Mouse (Mus musculus) CH12.LX (cell line): Measurements from ENCODE around the gene Fbxl17. TPM values are rescaled to one million over a fixed set of nuclear protein-coding genes. Genes with fewer than 3 reads are reported as not detected.

Experiments used
- DNase-seq: peaks from one replicate; pipeline ENCODE4 v3.0.0-alpha.2; 2013; ENCODE audit errors: extremely low read depth
- H3K27ac ChIP-seq: 2 replicates; pipeline ENCODE4 v1.5.1; 2012; ENCODE audit warnings: low read depth, mild to moderate bottlenecking, control low read depth, moderate library complexity; ENCODE audit not compliant: insufficient read depth
- H3K27me3 ChIP-seq: replicated peaks from 2 replicates; pipeline ENCODE3; 2012; ENCODE audit warnings: inconsistent platforms
- H3K36me3 ChIP-seq, 2 experiments: replicated peaks in 1 of 2; 2 replicates each; pipeline versions ENCODE3 to v1.6.1; 2012; ENCODE audit warnings: inconsistent platforms in 1 of 2, low read length in 1 of 2, mild to moderate bottlenecking in 1 of 2, mixed read lengths in 1 of 2, moderate library complexity in 1 of 2; ENCODE audit not compliant: control insufficient read depth in 1 of 2, insufficient read depth in 1 of 2
- H3K4me1 ChIP-seq, 2 experiments: 2 replicates each; pipeline ENCODE4 v1.6.1; 2012; ENCODE audit warnings: inconsistent platforms in 1 of 2, moderate library complexity in 1 of 2; ENCODE audit not compliant: insufficient read depth in 2 of 2, control insufficient read depth in 1 of 2
- H3K4me2 ChIP-seq: 2 replicates; pipeline ENCODE4 v1.6.1; 2012; ENCODE audit warnings: low read depth, mild to moderate bottlenecking, control low read depth; ENCODE audit not compliant: poor library complexity, insufficient read depth, severe bottlenecking
- H3K4me3 ChIP-seq, 3 experiments: fragments of 150-350 bp in 1 of 3; sonication (generic) in 1 of 3; replicated peaks in 1 of 3; 2 replicates each; pipeline versions ENCODE3 to v1.5.1; 2011 to 2012; ENCODE audit warnings: low read depth in 2 of 3, low read length in 2 of 3, mild to moderate bottlenecking in 2 of 3, moderate library complexity in 2 of 3, control low read depth in 1 of 3, improper control_type of control experiment in 1 of 3, inconsistent platforms in 1 of 3, mixed read lengths in 1 of 3; ENCODE audit not compliant: poor library complexity in 1 of 3
- H3K79me2 ChIP-seq: replicated peaks from 2 replicates; pipeline ENCODE4 v1.6.1; 2012; ENCODE audit warnings: mild to moderate bottlenecking, moderate library complexity; ENCODE audit not compliant: control insufficient read depth, poor library complexity, insufficient read depth, severe bottlenecking; ENCODE audit errors: extremely low read depth
- H3K9ac ChIP-seq: 2 replicates; pipeline ENCODE4 v1.6.1; 2012; ENCODE audit warnings: low read depth, mild to moderate bottlenecking, control low read depth, moderate library complexity; ENCODE audit not compliant: insufficient read depth
- H3K9me3 ChIP-seq: replicated peaks from 2 replicates; pipeline ENCODE3; 2012; ENCODE audit warnings: low read length, inconsistent platforms, mixed read lengths
- BHLHE40 ChIP-seq: IDR thresholded peaks from 2 replicates; pipeline ENCODE4 v1.6.1; 2011; ENCODE audit warnings: mild to moderate bottlenecking, low read depth, low read length, improper control_type of control experiment
- ETS1 ChIP-seq: conservative IDR thresholded peaks from 2 replicates; pipeline ENCODE4 v1.6.1; 2012; ENCODE audit warnings: low read depth, mild to moderate bottlenecking, inconsistent platforms, low read length, improper control_type of control experiment, moderate library complexity
- GABPA ChIP-seq: IDR thresholded peaks from 2 replicates; pipeline ENCODE4 v1.6.1; 2012; ENCODE audit warnings: low read depth, low read length, improper control_type of control experiment, inconsistent platforms; ENCODE audit not compliant: insufficient replicate concordance
- HCFC1 ChIP-seq: IDR thresholded peaks from 2 replicates; pipeline ENCODE4 v1.6.1; 2012; ENCODE audit warnings: low read depth, mild to moderate bottlenecking, inconsistent platforms, low read length, improper control_type of control experiment
- KAT2A ChIP-seq: IDR thresholded peaks from 2 replicates; pipeline ENCODE4 v1.6.1; 2012; ENCODE audit warnings: low read length, improper control_type of control experiment, inconsistent platforms; ENCODE audit not compliant: insufficient replicate concordance
- MAZ ChIP-seq: IDR thresholded peaks from 2 replicates; pipeline ENCODE4 v1.6.1; 2012; ENCODE audit warnings: low read depth, mild to moderate bottlenecking, inconsistent platforms, low read length, improper control_type of control experiment, moderate library complexity
- MXI1 ChIP-seq: IDR thresholded peaks from 2 replicates; pipeline ENCODE4 v1.6.1; 2011; ENCODE audit warnings: mild to moderate bottlenecking, low read depth, low read length, improper control_type of control experiment
- POLR2A ChIP-seq: IDR thresholded peaks from 2 replicates; pipeline ENCODE4 v1.6.1; 2011; ENCODE audit warnings: low read depth, mild to moderate bottlenecking, improper control_type of control experiment, low read length
- RAD21 ChIP-seq: IDR thresholded peaks from 2 replicates; pipeline ENCODE4 v1.6.1; 2011; ENCODE audit warnings: low read depth, mild to moderate bottlenecking, low read length, improper control_type of control experiment, moderate library complexity
- RCOR1 ChIP-seq: conservative IDR thresholded peaks from 2 replicates; pipeline ENCODE4 v1.6.1; 2012; ENCODE audit warnings: low read depth, mild to moderate bottlenecking, inconsistent platforms, low read length, improper control_type of control experiment
- SIN3A ChIP-seq: IDR thresholded peaks from 2 replicates; pipeline ENCODE4 v1.6.1; 2012; ENCODE audit warnings: low read length, improper control_type of control experiment, inconsistent platforms
- TBP ChIP-seq: conservative IDR thresholded peaks from 2 replicates; pipeline ENCODE4 v1.6.1; 2011; ENCODE audit warnings: low read depth, low read length, improper control_type of control experiment
- TCF12 ChIP-seq: IDR thresholded peaks from 2 replicates; pipeline ENCODE4 v1.6.1; 2014; ENCODE audit warnings: low read depth, mild to moderate bottlenecking, inconsistent platforms, low read length, improper control_type of control experiment
- dilution Hi-C: fragments of 300-500 bp; cut with MboI; formaldehyde crosslinking; loops from 2 replicates; pipeline ENCODE4 v1.14.3; 2020; ENCODE audit warnings: low sequenced_read_pairs; ENCODE audit not compliant: extremely low pct_unique_long_range_greater_than_20kb, extremely low pct_ligation_motif_present
- in situ Hi-C: fragments of 300-500 bp; cut with MboI; formaldehyde crosslinking; loops from 3 replicates; pipeline ENCODE4 v1.14.3; 2019; ENCODE audit warnings: low sequenced_read_pairs, low pct_ligation_motif_present, low pct_unique_long_range_greater_than_20kb, mixed read lengths
- polyA plus RNA-seq: library from polyadenylated mRNA; unstranded; fragments of >175 nt; gene quantifications from 2 replicates; pipeline ENCODE4 v1.2.1, GENCODE M21; 2012; ENCODE audit warnings: low read depth; ENCODE audit not compliant: insufficient read length
- total RNA-seq, 2 experiments: library from RNA; depleted of rRNA; stranded (reverse); fragments of 300-350 nt in 1 of 2; fragments of >200 nt in 1 of 2; gene quantifications; 2 replicates each; pipeline ENCODE4 v1.2.3; 2012 to 2014

Fbxl17 gene
- total and polyA plus RNA-seq, 3 experiments, result 4.0 to 6.9 (median 4.3) TPM

DNA sequence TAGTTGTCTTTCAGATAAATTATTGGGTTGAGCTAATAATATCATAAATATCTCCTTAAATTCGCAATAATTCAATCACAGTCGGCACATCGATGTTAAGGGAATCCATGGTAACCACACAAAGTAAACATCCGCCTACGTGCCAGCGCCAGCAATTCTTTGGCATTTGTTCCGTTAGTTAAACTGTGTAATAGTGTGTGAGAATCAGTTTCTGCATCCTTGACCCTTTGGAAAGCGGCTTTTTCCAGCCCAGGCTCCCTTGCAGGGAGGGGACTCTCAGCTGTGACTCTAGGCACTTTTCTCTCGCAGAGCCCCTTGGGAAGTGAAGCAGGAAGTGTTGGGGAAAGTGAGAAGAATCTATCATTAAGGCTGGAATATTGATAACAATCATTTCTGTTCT, 314.3 kb downstream of the Fbxl17 start:
- Histone ChIP-seq H3K4me1 (peaks cover 3 to 13% of the 10 kb centered on the region in 2 experiments; a peak in 3 of 4 replicates), H3K79me2 (no peaks in the 10 kb centered on the region), H3K9ac (no peak overlapping the region), H3K9me3 (no peaks in the 10 kb centered on the region), H3K36me3 (peaks cover 0 to 7% of the 10 kb centered on the region in 2 experiments), H3K27ac (no peak overlapping the region), H3K4me2 (no peak overlapping the region), H3K4me3 (no peak overlapping the region), H3K27me3 (no peaks in the 10 kb centered on the region)
- DNase-seq, result no peak
- in situ Hi-C loops, result no loop called here
- no peak for TF ChIP-seq TCF12
- TF ChIP-seq RAD21, result no peak
- TF ChIP-seq HCFC1, result no peak
- TF ChIP-seq BHLHE40, result no peak
- dilution Hi-C loops, result no loop called here

DNA sequence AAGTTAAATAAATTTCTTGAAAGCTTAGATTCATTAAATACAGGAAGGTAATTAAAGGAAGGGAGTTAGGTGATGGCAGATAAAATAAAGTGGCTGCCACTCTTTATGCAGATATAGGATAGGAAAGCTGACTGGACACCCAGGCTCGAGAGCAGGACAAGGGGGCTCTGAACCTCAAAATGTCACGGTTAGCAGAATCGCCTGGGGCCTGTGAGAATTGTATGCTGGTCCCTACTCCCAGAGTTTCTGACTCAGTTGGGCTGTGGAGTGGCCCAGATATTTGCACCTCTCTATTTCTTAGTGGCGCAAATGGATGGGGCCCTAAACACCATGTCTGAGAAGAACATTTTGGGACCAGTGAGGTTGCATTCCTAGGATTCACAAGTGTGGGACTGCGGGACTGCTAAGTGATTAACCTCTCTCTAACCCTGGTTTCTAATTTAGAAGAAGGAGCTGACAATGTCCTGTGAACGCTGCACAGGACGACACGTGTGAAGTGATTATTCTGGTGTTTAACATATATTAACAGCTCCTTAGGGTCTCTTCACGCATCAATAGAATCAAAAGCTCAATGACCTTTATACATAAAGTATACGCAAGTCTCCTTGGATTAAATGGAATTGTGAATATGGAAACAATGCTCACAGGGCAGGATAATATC, 314.8 kb downstream of the Fbxl17 start:
- H3K9me3 ChIP-seq, result no peaks in the 10 kb centered on the region
- peaks cover 0 to 7% of the 10 kb centered on the region in 2 experiments for H3K36me3 ChIP-seq
- no peak for DNase-seq
- dilution Hi-C loops, result no loop called here
- in situ Hi-C loops, result no loop called here
- H3K79me2 ChIP-seq, result no peaks in the 10 kb centered on the region
- H3K4me3 ChIP-seq, result no peak overlapping the region
- TF ChIP-seq MXI1, result no peak
- TF ChIP-seq GABPA, result no peak
- TF ChIP-seq KAT2A, result no peak
- TF ChIP-seq BHLHE40, result no peak
- TF ChIP-seq ETS1, result no peak
- no peak for TF ChIP-seq RCOR1
- no peak for TF ChIP-seq POLR2A
- no peak for TF ChIP-seq SIN3A
- TF ChIP-seq TBP, result no peak
- no peak for TF ChIP-seq TCF12
- TF ChIP-seq MAZ, result no peak
- H3K27ac ChIP-seq, result no peak overlapping the region
- no peak overlapping the region for H3K9ac ChIP-seq
- H3K27me3 ChIP-seq, result no peaks in the 10 kb centered on the region
- no peak overlapping the region for H3K4me2 ChIP-seq
- H3K4me1 ChIP-seq, result peaks cover 3 to 12% of the 10 kb centered on the region in 2 experiments; a peak in 3 of 4 replicates
